Mouse (Mus musculus): ENCODE measurements around the gene Odf2. TPM values are rescaled to one million over a fixed set of nuclear protein-coding genes. Genes with fewer than 3 reads are reported as not detected.

Odf2 gene
- polyA plus RNA-seq, 1 experiment from 2014 or later, result 47.0 TPM

GRCm38 (mm10) chr2:29852957-29853485 is 36.0 kb upstream of the Odf2 start:
- no peak overlapping the region for H3K4me2 ChIP-seq
- no peaks in the 10 kb centered on the region for H3K9me3 ChIP-seq
- H3K4me3 ChIP-seq, result no peak overlapping the region
- H3K36me3 ChIP-seq, result no peaks in the 10 kb centered on the region
- H3K4me1 ChIP-seq, result no peaks in the 10 kb centered on the region
- H3K27ac ChIP-seq (replicated peaks), result no peak overlapping the region
- H3K27me3 ChIP-seq (replicated peaks), result peaks cover 40% of the 10 kb centered on the region
- no peak overlapping the region for H3K9ac ChIP-seq
- WGBS, result 56% methylated on average over 4 of the region's 4 CpGs
- no peak for ATAC-seq (ENCODE audit: extremely low read depth, insufficient number of reproducible peaks, low FRiP score, low TSS enrichment)

- no peak for ATAC-seq (ENCODE audit: extremely low read depth, insufficient number of reproducible peaks, low FRiP score, low TSS enrichment)
- peaks cover 39% of the 10 kb centered on the region for H3K27me3 ChIP-seq (replicated peaks)
- no peak overlapping the region for H3K27ac ChIP-seq (replicated peaks)
- H3K9ac ChIP-seq, result no peak overlapping the region
- H3K4me3 ChIP-seq, result no peak overlapping the region
- H3K9me3 ChIP-seq, result no peaks in the 10 kb centered on the region
- H3K36me3 ChIP-seq, result no peaks in the 10 kb centered on the region
- no peaks in the 10 kb centered on the region for H3K4me1 ChIP-seq
- no peak overlapping the region for H3K4me2 ChIP-seq
- WGBS, result 66% methylated on average over 5 of the region's 5 CpGs
Observed at GRCm38 (mm10) chr2:29853736-29854135, 35.3 kb upstream of the Odf2 start.

- 77% methylated on average over 10 of the region's 10 CpGs for WGBS
- no peak overlapping the region for H3K9ac ChIP-seq
- H3K4me3 ChIP-seq, result no peak overlapping the region
- no peak for ATAC-seq (ENCODE audit: extremely low read depth, insufficient number of reproducible peaks, low FRiP score, low TSS enrichment)
- no peak overlapping the region for H3K4me2 ChIP-seq
- no peak overlapping the region for H3K27ac ChIP-seq (replicated peaks)
- H3K27me3 ChIP-seq (replicated peaks), result peaks cover 31% of the 10 kb centered on the region
- H3K4me1 ChIP-seq, result no peaks in the 10 kb centered on the region
- no peaks in the 10 kb centered on the region for H3K36me3 ChIP-seq
- no peaks in the 10 kb centered on the region for H3K9me3 ChIP-seq
Observed at GRCm38 (mm10) chr2:29855585-29856210, 33.3 kb upstream of the Odf2 start.

GRCm38 (mm10) chr2:29856451-29857260 is 32.4 kb upstream of the Odf2 start:
- H3K27ac ChIP-seq (replicated peaks), result no peak overlapping the region
- H3K4me1 ChIP-seq, result no peaks in the 10 kb centered on the region
- peaks cover 31% of the 10 kb centered on the region for H3K27me3 ChIP-seq (replicated peaks)
- no peaks in the 10 kb centered on the region for H3K9me3 ChIP-seq
- ATAC-seq (ENCODE audit: extremely low read depth, insufficient number of reproducible peaks, low FRiP score, low TSS enrichment), result no peak
- H3K4me3 ChIP-seq, result no peak overlapping the region
- WGBS, result 32% methylated on average over 19 of the region's 19 CpGs
- no peak overlapping the region for H3K4me2 ChIP-seq
- no peaks in the 10 kb centered on the region for H3K36me3 ChIP-seq
- H3K9ac ChIP-seq, result peak overlapping the region; percentile 21; the same call in 1 of the 2 replicates

GRCm38 (mm10) chr2:29857341-29857740 is 31.7 kb upstream of the Odf2 start:
- ATAC-seq (ENCODE audit: extremely low read depth, insufficient number of reproducible peaks, low FRiP score, low TSS enrichment), result no peak
- H3K27ac ChIP-seq (replicated peaks), result no peak overlapping the region
- no peak overlapping the region for H3K9ac ChIP-seq
- no peaks in the 10 kb centered on the region for H3K9me3 ChIP-seq
- H3K4me1 ChIP-seq, result no peaks in the 10 kb centered on the region
- no peak overlapping the region for H3K4me2 ChIP-seq
- no peak overlapping the region for H3K4me3 ChIP-seq
- 26% methylated on average over 2 of the region's 2 CpGs for WGBS
- peaks cover 31% of the 10 kb centered on the region for H3K27me3 ChIP-seq (replicated peaks)
- H3K36me3 ChIP-seq, result no peaks in the 10 kb centered on the region

GRCm38 (mm10) chr2:29857967-29858366 is 31.1 kb upstream of the Odf2 start:
- Histone ChIP-seq H3K27ac (replicated peaks) (no peak overlapping the region), H3K36me3 (no peaks in the 10 kb centered on the region), H3K9ac (no peak overlapping the region), H3K27me3 (replicated peaks) (peaks cover 34% of the 10 kb centered on the region), H3K9me3 (no peaks in the 10 kb centered on the region), H3K4me3 (no peak overlapping the region), H3K4me1 (no peaks in the 10 kb centered on the region), H3K4me2 (no peak overlapping the region)
- no peak for ATAC-seq (ENCODE audit: extremely low read depth, insufficient number of reproducible peaks, low FRiP score, low TSS enrichment)
- 69% methylated on average over 5 of the region's 5 CpGs for WGBS

- H3K9ac ChIP-seq, result no peak overlapping the region
- no peak overlapping the region for H3K4me2 ChIP-seq
- H3K4me1 ChIP-seq, result no peaks in the 10 kb centered on the region
- H3K27me3 ChIP-seq (replicated peaks), result peaks cover 43% of the 10 kb centered on the region
- H3K9me3 ChIP-seq, result no peaks in the 10 kb centered on the region
- no peaks in the 10 kb centered on the region for H3K36me3 ChIP-seq
- H3K4me3 ChIP-seq, result no peak overlapping the region
- H3K27ac ChIP-seq (replicated peaks), result no peak overlapping the region
- 6% methylated on average over 5 of the region's 5 CpGs for WGBS
- no peak for ATAC-seq (ENCODE audit: extremely low read depth, insufficient number of reproducible peaks, low FRiP score, low TSS enrichment)
Observed at GRCm38 (mm10) chr2:29858748-29859473, 30.1 kb upstream of the Odf2 start.

- Histone ChIP-seq H3K27ac (replicated peaks) (no peak overlapping the region), H3K9ac (no peak overlapping the region), H3K4me3 (no peak overlapping the region), H3K9me3 (no peaks in the 10 kb centered on the region), H3K4me1 (peaks cover 12% of the 10 kb centered on the region), H3K27me3 (replicated peaks) (peaks cover 24% of the 10 kb centered on the region; the same call in 1 of the 2 replicates), H3K4me2 (no peak overlapping the region), H3K36me3 (no peaks in the 10 kb centered on the region)
- ATAC-seq (ENCODE audit: extremely low read depth, insufficient number of reproducible peaks, low FRiP score, low TSS enrichment), result no peak
- 71% methylated on average over 4 of the region's 4 CpGs for WGBS
Observed at GRCm38 (mm10) chr2:29865125-29865524, 23.9 kb upstream of the Odf2 start.

- Histone ChIP-seq H3K27me3 (replicated peaks) (peaks cover 14% of the 10 kb centered on the region), H3K4me2 (peak within 1 kb of the TSS; percentile 98), H3K36me3 (no peaks in the 10 kb centered on the region), H3K4me1 (peaks cover 22% of the 10 kb centered on the region), H3K9ac (peak within 1 kb of the TSS; percentile 88), H3K4me3 (peak within 1 kb of the TSS; percentile 68), H3K27ac (replicated peaks) (peak within 1 kb of the TSS; percentile 80), H3K9me3 (no peaks in the 10 kb centered on the region)
- WGBS, result under 1% methylated on average over 43 of the region's 44 CpGs
- ATAC-seq (ENCODE audit: extremely low read depth, insufficient number of reproducible peaks, low FRiP score, low TSS enrichment), result peak; percentile 88
Observed at GRCm38 (mm10) chr2:29868949-29869645, 19.9 kb upstream of the Odf2 start, which contains the start of gene Cercam. Gene Cercam, plus strand, starts transcription at chr2:29869164.

GRCm38 (mm10) chr2:29869646-29870451 is 19.2 kb upstream of the Odf2 start:
- Histone ChIP-seq H3K9me3 (no peaks in the 10 kb centered on the region), H3K4me1 (peaks cover 22% of the 10 kb centered on the region), H3K27ac (replicated peaks) (peak overlapping the region; percentile 80), H3K36me3 (no peaks in the 10 kb centered on the region), H3K4me3 (peak overlapping the region; percentile 68), H3K4me2 (peak overlapping the region; percentile 98), H3K9ac (peak overlapping the region; percentile 88), H3K27me3 (replicated peaks) (peaks cover 14% of the 10 kb centered on the region)
- WGBS, result 6% methylated on average over 17 of the region's 17 CpGs
- ATAC-seq (ENCODE audit: extremely low read depth, insufficient number of reproducible peaks, low FRiP score, low TSS enrichment), result peak; percentile 37; the same call in 1 of the 2 replicates
